Mouse (Mus musculus) mouse trophoblast stem cell (cell line): ENCODE measurements around the gene Enpep.

Experiments used
- in situ Hi-C, 2 experiments: fragments of 300-500 bp; cut with MseI, MboI; formaldehyde crosslinking; loops; 2 replicates in 1 of 2; 3 replicates in 1 of 2; pipeline ENCODE4 v1.15.1; 2025

Gene Enpep

GRCm38 (mm10) chr3:129312511-129312910 is 20.0 kb downstream of the Enpep start:
- in situ Hi-C loops = no loop called here

DNA sequence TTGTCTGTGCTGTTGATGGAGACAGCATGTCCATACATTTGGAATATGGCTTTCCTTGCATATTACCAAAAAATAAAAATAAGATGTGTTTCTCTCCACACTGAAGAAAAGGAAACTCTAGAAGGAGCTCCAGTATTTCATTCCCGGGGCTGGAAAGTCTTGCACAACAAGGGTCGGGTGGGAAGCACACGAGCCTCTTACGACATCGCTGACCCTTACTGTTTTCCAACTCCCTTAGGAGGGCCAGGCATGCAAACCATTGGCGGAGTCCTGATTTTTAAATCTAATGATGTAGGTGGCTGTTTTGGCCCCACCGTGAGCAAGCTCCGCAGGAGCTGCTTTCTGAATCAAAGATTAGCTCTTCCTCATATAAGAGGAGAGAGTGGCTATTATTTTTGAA is 20.6 kb downstream of the Enpep start:
- in situ Hi-C loops = no loop called here

DNA sequence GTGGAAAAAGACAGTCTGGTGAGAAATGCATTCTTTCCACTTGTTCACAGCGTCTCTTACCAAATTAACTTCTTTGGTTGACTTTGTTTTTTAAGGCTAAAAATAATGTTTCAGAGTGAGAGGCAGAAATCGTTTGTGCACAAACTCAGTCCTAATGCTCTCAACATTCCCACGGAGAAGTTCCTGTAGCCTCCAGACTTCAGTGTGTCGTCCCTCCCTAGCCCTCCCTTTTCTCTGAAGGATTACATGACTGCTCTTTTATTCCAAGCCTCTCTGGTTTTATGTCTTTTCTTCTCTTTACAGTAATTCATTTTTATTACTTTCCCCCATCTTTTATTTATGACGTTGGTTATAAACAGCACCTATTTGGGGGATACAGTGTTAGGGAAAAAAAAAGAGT is 22.6 kb downstream of the Enpep start:
- in situ Hi-C loops = loop anchor here in 1 of 2 experiments (5.0 to 10.0 kb wide), 3 partner anchors 117 to 377 kb away; no protein-coding TSS in a partner anchor

DNA sequence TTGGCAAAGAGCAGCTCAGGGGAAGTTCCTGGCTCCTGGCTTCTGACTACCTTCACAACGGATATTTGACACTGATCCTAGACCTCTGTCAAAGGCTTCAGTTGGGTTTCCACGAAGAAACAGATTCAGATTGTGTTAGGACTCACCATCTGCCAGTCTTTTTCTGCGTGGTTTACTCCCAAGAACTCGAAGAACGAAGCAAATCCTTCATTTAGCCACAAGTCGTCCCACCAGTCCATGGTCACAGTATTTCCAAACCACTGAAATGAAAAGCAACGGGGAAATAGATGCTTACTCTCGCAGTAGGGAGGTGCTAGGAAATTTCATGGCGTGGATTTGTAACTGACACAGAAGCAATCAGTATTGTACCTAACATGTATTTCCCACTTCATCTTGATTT is 23.6 kb downstream of the Enpep start:
- in situ Hi-C loops = loop anchor here in 1 of 2 experiments (5.0 to 10.0 kb wide), 3 partner anchors 118 to 378 kb away; no protein-coding TSS in a partner anchor

DNA sequence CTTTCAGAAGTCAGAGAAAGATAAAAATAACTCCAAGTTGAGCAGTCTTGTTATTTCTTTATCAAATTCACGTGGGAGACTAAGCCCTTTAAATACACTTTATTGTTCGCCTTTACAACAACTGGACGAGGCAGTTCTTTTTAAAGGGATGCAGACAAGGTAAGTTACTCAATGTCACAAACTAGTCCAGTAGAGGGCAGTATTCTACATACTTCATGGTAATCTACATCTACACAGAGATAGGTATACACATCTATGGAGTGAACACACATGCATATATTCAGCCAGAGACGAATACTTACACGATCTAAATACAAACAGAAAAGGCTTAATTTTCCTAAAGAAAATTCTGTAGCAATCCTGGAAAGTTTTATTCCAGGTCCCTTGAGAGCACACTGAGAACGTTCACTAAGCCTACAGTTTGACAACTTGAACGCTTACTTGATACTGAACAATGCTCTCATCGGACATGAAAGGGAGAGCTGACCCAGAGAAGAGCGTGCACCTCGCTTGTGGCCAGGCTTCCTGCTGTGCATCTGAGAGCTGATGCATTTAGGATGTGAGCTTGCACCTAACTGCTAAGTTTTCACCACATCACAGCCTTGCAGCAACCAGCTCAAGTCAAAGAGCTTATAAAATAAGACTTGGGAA is 24.3 kb downstream of the Enpep start:
- in situ Hi-C loops = loop anchor here in 1 of 2 experiments (5.0 to 10.0 kb wide), 3 partner anchors 119 to 379 kb away; no protein-coding TSS in a partner anchor

- in situ Hi-C loops = loop anchor here (5.0 to 10.0 kb wide), 3 partner anchors 118 to 383 kb away; no protein-coding TSS in a partner anchor
Measured at GRCm38 (mm10) chr3:129303941-129304340, 28.6 kb downstream of the Enpep start.

- in situ Hi-C loops = loop anchor here (5.0 to 10.0 kb wide), 3 partner anchors 122 to 387 kb away; no protein-coding TSS in a partner anchor
Measured at GRCm38 (mm10) chr3:129299874-129300273, 32.6 kb downstream of the Enpep start.

GRCm38 (mm10) chr3:129298606-129299005 is 33.9 kb downstream of the Enpep start:
- in situ Hi-C loops = no loop called here

DNA sequence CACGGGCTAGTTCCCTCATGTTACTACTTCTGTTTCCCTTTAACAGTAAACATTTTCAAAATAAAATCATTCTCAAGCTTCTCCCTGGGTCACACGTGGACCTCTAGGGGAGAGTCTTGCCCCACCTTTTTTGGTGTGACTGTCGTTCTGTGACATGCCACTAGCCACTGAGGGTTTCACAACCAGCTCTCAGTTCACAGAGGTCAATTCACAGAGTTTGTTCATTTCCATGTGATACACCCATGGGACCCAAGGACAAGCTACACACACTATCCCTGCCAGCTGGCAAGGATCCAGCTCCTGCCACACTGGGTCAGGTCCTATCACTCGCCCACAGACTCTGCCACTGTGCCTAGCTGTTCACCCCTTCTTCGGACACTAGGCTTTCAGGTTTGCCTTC is 35.5 kb downstream of the Enpep start:
- in situ Hi-C loops = no loop called here

DNA sequence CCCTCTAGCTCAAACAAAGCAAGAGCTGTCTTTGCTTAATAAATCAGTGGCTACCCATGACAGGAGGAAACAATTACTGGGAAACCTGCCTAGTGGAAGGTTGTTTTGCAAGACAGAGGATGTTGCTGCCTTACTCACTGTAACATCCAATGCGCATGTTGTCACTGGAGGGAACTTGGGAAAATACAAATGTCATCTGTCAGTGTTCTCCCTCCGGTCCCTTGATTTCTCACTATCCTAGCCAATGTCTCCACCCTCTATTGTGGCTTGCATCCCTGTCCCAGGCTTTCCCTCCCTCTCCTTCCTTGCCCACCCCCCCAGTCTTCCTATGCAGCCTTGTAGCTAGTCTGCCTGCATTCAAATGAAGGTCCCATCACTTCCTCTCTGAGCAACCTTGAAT is 36.6 kb downstream of the Enpep start:
- in situ Hi-C loops = no loop called here

DNA sequence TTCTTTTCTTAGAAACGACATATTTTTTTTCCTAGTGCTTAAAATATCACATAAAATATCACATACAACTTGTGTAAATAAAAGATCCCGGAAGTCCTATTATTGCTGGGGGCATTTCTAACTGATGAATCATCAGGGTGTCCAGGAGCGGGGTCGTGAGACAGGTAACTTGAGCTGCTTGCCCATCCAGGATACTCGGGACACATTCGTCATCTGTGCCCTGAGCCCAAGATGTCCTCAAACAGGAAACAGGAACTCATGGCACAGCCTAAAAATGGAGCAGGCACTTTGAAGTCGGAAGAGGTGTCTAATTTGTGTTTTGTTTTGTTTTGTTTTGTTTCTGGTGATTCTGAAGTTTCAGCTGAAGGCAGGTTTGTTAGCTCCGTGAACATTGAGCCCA is 43.0 kb downstream of the Enpep start:
- in situ Hi-C loops = no loop called here

DNA sequence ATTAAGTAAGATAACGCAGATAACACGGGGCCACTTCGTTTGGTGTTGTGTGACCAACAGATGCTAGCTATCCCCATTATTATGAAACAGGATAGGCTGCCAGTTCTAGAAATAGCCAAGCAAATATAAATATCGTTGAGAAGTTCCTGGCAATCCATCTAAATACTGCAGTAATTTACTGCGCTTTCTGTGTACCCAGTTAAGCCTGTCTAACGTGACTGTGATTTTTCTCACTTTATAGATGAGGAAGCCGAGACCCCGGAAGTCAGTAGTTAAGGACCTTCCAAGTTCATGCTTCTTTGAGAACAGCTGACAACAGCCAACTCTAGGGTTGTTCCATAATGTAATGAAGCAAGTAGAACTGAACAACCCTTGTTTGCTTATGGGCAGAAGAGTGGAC is 45.4 kb downstream of the Enpep start:
- in situ Hi-C loops = no loop called here

GRCm38 (mm10) chr3:129286426-129286825 is 46.1 kb downstream of the Enpep start:
- in situ Hi-C loops = no loop called here

DNA sequence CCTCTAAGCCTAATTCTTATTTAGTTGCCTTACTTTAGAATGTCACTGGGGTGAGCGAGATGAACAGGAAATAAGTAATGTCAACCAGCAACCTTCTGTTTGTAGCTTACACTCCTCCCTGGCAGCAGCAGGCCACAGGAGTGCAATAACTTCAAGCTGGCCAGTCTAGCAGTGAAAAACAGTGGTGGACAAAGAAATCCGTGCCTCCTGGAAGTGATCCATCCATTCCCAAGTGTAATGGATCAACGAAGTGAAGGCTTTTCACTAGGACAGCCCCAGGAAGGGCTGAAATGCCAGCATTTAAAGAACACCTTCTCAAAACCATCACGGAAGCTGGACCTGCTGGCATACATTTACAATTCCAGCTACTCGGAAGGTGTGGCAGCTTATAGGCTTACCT is 48.2 kb downstream of the Enpep start:
- in situ Hi-C loops = no loop called here

DNA sequence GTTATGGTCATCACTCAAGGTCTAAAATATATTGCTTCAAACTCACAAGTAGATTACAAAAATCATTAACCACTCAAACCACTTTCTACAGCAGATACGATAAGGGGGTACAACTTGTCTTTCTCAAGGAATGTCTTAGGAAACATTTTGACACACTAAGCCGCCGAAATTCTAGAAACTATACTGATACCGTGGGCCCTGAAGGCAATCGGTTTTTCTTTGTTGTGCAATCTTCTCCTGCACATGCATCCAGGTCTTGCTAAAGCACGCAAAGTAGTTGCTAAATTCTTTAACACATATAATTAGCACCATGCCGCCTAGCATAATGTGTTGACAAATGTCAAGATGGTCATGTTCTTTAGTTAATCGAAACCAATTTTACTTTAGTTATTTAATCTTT is 53.1 kb downstream of the Enpep start:
- in situ Hi-C loops = no loop called here

- in situ Hi-C loops = no loop called here
Measured at GRCm38 (mm10) chr3:129273156-129273831, 59.2 kb downstream of the Enpep start.

- in situ Hi-C loops = no loop called here
Measured at GRCm38 (mm10) chr3:129270044-129270443, 62.5 kb downstream of the Enpep start.

- in situ Hi-C loops = no loop called here
Measured at GRCm38 (mm10) chr3:129268886-129269683, 63.4 kb downstream of the Enpep start.

DNA sequence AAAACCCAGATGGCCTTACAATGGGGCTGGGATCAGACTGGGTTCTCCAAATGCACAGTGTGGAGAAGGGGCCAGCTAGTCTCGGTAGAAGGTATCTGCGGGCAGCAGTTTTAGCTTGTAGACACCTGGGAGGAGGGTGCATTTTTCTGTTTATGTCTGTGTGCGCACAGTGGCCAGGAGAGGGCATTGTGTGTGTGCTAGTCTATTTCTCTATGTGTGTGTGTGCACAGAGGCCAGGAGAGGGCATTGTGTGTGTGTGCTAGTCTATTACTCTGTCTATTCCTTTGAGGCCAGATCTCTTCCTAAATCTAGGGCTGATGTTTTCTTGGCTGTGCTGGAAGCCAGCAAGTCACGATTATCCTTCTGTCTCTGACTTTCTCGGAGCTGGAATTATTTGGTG is 74.0 kb downstream of the Enpep start:
- in situ Hi-C loops = no loop called here

GRCm38 (mm10) chr3:129256766-129257165 is 75.8 kb downstream of the Enpep start:
- in situ Hi-C loops = no loop called here

GRCm38 (mm10) chr3:129256283-129256682 is 76.2 kb downstream of the Enpep start:
- in situ Hi-C loops = no loop called here

DNA sequence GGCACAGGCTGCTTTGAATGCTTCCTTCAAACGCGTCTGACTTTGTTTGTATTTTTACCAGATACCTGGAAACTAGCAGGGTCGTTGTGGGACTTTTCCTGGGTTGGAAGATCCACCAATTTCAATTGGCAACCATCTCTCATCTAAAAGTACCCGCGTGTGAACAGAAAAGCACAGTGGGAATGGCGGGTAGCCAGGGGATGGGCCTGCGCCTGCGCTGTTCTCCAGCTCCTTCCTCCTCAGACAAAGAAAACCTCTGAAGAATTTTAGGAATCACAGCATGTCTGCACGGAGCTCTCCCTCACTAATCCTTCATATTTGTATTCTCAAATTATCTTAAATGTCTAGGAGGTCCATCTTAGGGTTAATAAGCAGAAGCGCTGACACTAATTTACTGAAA is 78.3 kb downstream of the Enpep start:
- in situ Hi-C loops = no loop called here
